Mouse (Mus musculus) lung, postnatal 0 days (tissue): ENCODE data around the gene Lpar4.

ENCODE experiments used
- CTCF ChIP-seq: IDR thresholded peaks from 2 replicates; pipeline ENCODE4 v1.5.1; 2016; ENCODE audit warnings: antibody characterized with exemption, mild to moderate bottlenecking
- EP300 ChIP-seq: IDR thresholded peaks from 2 replicates; pipeline ENCODE4 v1.6.1; 2016; ENCODE audit warnings: antibody characterized with exemption, mild to moderate bottlenecking, control low read depth

GRCm38 (mm10) chrX:106964326-106964725 lies 43.9 kb downstream of the Lpar4 start:
- TF ChIP-seq EP300 (0 out of 2 replicates have a peak, but pooled peaks have one; percentile 12), CTCF (no peak)
